Mouse (Mus musculus) ES-Bruce4 (cell line): ENCODE results near the gene Hoxc10.

Experiments
- EP300 ChIP-seq: IDR thresholded peaks from 2 replicates; pipeline ENCODE4 v1.6.1; 2011; ENCODE audit warnings: low read depth, low read length; ENCODE audit not compliant: insufficient read depth
- POLR2A ChIP-seq: IDR thresholded peaks from one replicate; pipeline ENCODE4 v1.8.1; 2011; ENCODE audit warnings: low read length; ENCODE audit not compliant: insufficient read depth

GRCm38 (mm10) chr15:102965892-102966775, 462 bp upstream of the Hoxc10 start:
- TF ChIP-seq POLR2A (no peak), EP300 (0 out of 2 replicates have a peak, but pooled peaks have one; percentile 41)
